Mouse (Mus musculus) midbrain, embryonic 11.5 days (tissue): ENCODE measurements around the gene Bhlha15. TPM values are rescaled to one million over a fixed set of nuclear protein-coding genes. Genes with fewer than 3 reads are reported as not detected.

ENCODE experiments used
- ATAC-seq: fragments of 200-750 bp; cut with Nextera tagmentation; 2 replicates; pipeline ENCODE4 v1.8.0; 2017; ENCODE audit warnings: moderate TSS enrichment, moderate library complexity; ENCODE audit not compliant: low FRiP score
- DNase-seq: peaks from one replicate; pipeline ENCODE4 v3.0.0; 2015; ENCODE audit warnings: low spot score; ENCODE audit errors: missing footprints
- H3K27ac ChIP-seq: fragments of 300-500 bp; sonication (generic); 2 replicates; pipeline ENCODE4 v1.5.1; 2014; ENCODE audit warnings: low read depth, low read length
- H3K27me3 ChIP-seq: fragments of 300-500 bp; sonication (generic); 2 replicates; pipeline ENCODE4 v1.6.1; 2014; ENCODE audit warnings: mild to moderate bottlenecking, low read length, moderate library complexity, mixed read lengths; ENCODE audit not compliant: control insufficient read depth, insufficient read depth
- H3K36me3 ChIP-seq: fragments of 300-500 bp; sonication (generic); 2 replicates; pipeline ENCODE4 v1.6.1; 2014; ENCODE audit warnings: mild to moderate bottlenecking, low read length, moderate library complexity, mixed read lengths; ENCODE audit not compliant: control insufficient read depth, insufficient read depth
- H3K4me1 ChIP-seq: fragments of 300-500 bp; sonication (generic); 2 replicates; pipeline ENCODE4 v1.6.1; 2014; ENCODE audit warnings: low read length; ENCODE audit not compliant: control insufficient read depth, insufficient read depth
- H3K4me2 ChIP-seq: fragments of 300-500 bp; sonication (generic); 2 replicates; pipeline ENCODE4 v1.6.1; 2014; ENCODE audit warnings: mild to moderate bottlenecking, moderate library complexity
- H3K4me3 ChIP-seq: fragments of 300-500 bp; sonication (generic); 2 replicates; pipeline ENCODE4 v1.5.1; 2014; ENCODE audit warnings: low read depth, low read length
- H3K9ac ChIP-seq: fragments of 300-500 bp; sonication (generic); 2 replicates; pipeline ENCODE4 v1.6.1; 2014; ENCODE audit warnings: low read length
- H3K9me3 ChIP-seq: fragments of 300-500 bp; sonication (generic); 2 replicates; pipeline ENCODE4 v1.6.1; 2016; ENCODE audit warnings: low read length; ENCODE audit not compliant: control insufficient read depth
- WGBS: fragments of 180-500 bp; shearing (Covaris S2); extraction: QIAGEN DNeasy Blood & Tissue Kit; methylation state at CpG from one replicate; pipeline ENCODE4 v1.1.7; 2014; 5-methylcytosine and 5-hydroxymethylcytosine counted together
- polyA plus RNA-seq: library from polyadenylated mRNA; unstranded; fragments of >200 nt; fragmentation: Nextera tagmentation; extraction: Ambion mirVana; gene quantifications from 2 replicates; pipeline ENCODE4 v1.2.1, GENCODE M21; 2014

Bhlha15 gene
- polyA plus RNA-seq, 1 experiment from 2014 or later: not detected

- WGBS: 87% methylated on average over 10 of the region's 10 CpGs
- no peaks in the 10 kb centered on the region for H3K27me3 ChIP-seq
- ATAC-seq: no peak
- H3K4me2 ChIP-seq: no peak overlapping the region
- H3K27ac ChIP-seq: no peak overlapping the region
- DNase-seq: no peak
- no peak overlapping the region for H3K4me3 ChIP-seq
- no peak overlapping the region for H3K9ac ChIP-seq
- H3K9me3 ChIP-seq: no peaks in the 10 kb centered on the region
- 0 out of 2 replicates have a peak, but pooled peaks cover 3% of the 10 kb centered on the region for H3K36me3 ChIP-seq
- H3K4me1 ChIP-seq: no peaks in the 10 kb centered on the region
These were observed 27.1 kb upstream of the Bhlha15 start for GRCm38 (mm10) chr5:144162813-144163517.

- DNase-seq (no peak), ATAC-seq (no peak)
- Histone ChIP-seq H3K9me3 (no peaks in the 10 kb centered on the region), H3K9ac (no peak overlapping the region), H3K27ac (no peak overlapping the region), H3K4me3 (no peak overlapping the region), H3K36me3 (0 out of 2 replicates have a peak, but pooled peaks cover 3% of the 10 kb centered on the region), H3K4me2 (no peak overlapping the region), H3K4me1 (no peaks in the 10 kb centered on the region), H3K27me3 (no peaks in the 10 kb centered on the region)
- 91% methylated on average over 3 of the region's 3 CpGs for whole genome bisulfite sequencing
These were observed 24.3 kb upstream of the Bhlha15 start for GRCm38 (mm10) chr5:144165756-144166155.

- DNase-seq: no peak
- peaks cover 7% of the 10 kb centered on the region for H3K36me3 ChIP-seq
These were observed 20.7 kb upstream of the Bhlha15 start for GRCm38 (mm10) chr5:144169275-144169975.

GRCm38 (mm10) chr5:144173648-144174047 is 16.4 kb upstream of the Bhlha15 start:
- WGBS: 92% methylated on average over 18 of the region's 18 CpGs
- H3K36me3 ChIP-seq: peaks cover 11% of the 10 kb centered on the region
- no peak for DNase-seq

More at GRCm38 (mm10) chr5:144169275-144169975, 20.7 kb upstream of the Bhlha15 start:
- no peak for ATAC-seq
- 94% methylated on average over 8 of the region's 8 CpGs for WGBS
- Histone ChIP-seq H3K4me1 (no peaks in the 10 kb centered on the region), H3K9ac (no peak overlapping the region), H3K4me2 (no peak overlapping the region), H3K9me3 (no peaks in the 10 kb centered on the region), H3K27me3 (no peaks in the 10 kb centered on the region), H3K4me3 (no peak overlapping the region), H3K27ac (no peak overlapping the region)

GRCm38 (mm10) chr5:144178216-144178615 is 11.9 kb upstream of the Bhlha15 start:
- no peak for ATAC-seq
- H3K27ac ChIP-seq: no peak overlapping the region
- H3K4me1 ChIP-seq: no peaks in the 10 kb centered on the region
- no peaks in the 10 kb centered on the region for H3K27me3 ChIP-seq
- peaks cover 9% of the 10 kb centered on the region for H3K36me3 ChIP-seq
- H3K4me2 ChIP-seq: no peak overlapping the region
- H3K9me3 ChIP-seq: no peaks in the 10 kb centered on the region
- H3K9ac ChIP-seq: no peak overlapping the region
- DNase-seq: peak; percentile 12
- WGBS: 58% methylated on average over 6 of the region's 6 CpGs
- H3K4me3 ChIP-seq: no peak overlapping the region

More at GRCm38 (mm10) chr5:144173648-144174047, 16.4 kb upstream of the Bhlha15 start:
- no peak overlapping the region for H3K9ac ChIP-seq
- no peak overlapping the region for H3K4me3 ChIP-seq
- H3K27me3 ChIP-seq: no peaks in the 10 kb centered on the region
- no peaks in the 10 kb centered on the region for H3K4me1 ChIP-seq
- H3K27ac ChIP-seq: no peak overlapping the region
- H3K4me2 ChIP-seq: no peak overlapping the region
- ATAC-seq: no peak
- no peaks in the 10 kb centered on the region for H3K9me3 ChIP-seq

GRCm38 (mm10) chr5:144181249-144181648 is 8.8 kb upstream of the Bhlha15 start:
- H3K36me3 ChIP-seq: peaks cover 7% of the 10 kb centered on the region
- no peaks in the 10 kb centered on the region for H3K4me1 ChIP-seq
- 94% methylated on average over 7 of the region's 7 CpGs for WGBS

GRCm38 (mm10) chr5:144182542-144183247 is 7.4 kb upstream of the Bhlha15 start:
- H3K4me3 ChIP-seq: no peak overlapping the region
- WGBS: 88% methylated on average over 20 of the region's 20 CpGs
- H3K36me3 ChIP-seq: peaks cover 7% of the 10 kb centered on the region
- no peaks in the 10 kb centered on the region for H3K4me1 ChIP-seq
- H3K27me3 ChIP-seq: no peaks in the 10 kb centered on the region
- H3K9ac ChIP-seq: no peak overlapping the region
- DNase-seq: no peak
- no peak overlapping the region for H3K27ac ChIP-seq
- no peaks in the 10 kb centered on the region for H3K9me3 ChIP-seq
- no peak for ATAC-seq
- no peak overlapping the region for H3K4me2 ChIP-seq

More at GRCm38 (mm10) chr5:144181249-144181648, 8.8 kb upstream of the Bhlha15 start:
- DNase-seq (no peak), ATAC-seq (no peak)
- no peaks in the 10 kb centered on the region for H3K9me3 ChIP-seq
- H3K4me2 ChIP-seq: no peak overlapping the region
- H3K27me3 ChIP-seq: no peaks in the 10 kb centered on the region
- H3K9ac ChIP-seq: no peak overlapping the region
- H3K27ac ChIP-seq: no peak overlapping the region
- no peak overlapping the region for H3K4me3 ChIP-seq

GRCm38 (mm10) chr5:144183248-144183559 is 6.9 kb upstream of the Bhlha15 start:
- Histone ChIP-seq H3K9ac (no peak overlapping the region), H3K36me3 (peaks cover 7% of the 10 kb centered on the region), H3K9me3 (no peaks in the 10 kb centered on the region), H3K4me3 (no peak overlapping the region), H3K27me3 (no peaks in the 10 kb centered on the region), H3K27ac (no peak overlapping the region), H3K4me2 (no peak overlapping the region), H3K4me1 (no peaks in the 10 kb centered on the region)
- 80% methylated on average over 8 of the region's 8 CpGs for WGBS
- no peak for DNase-seq
- ATAC-seq: no peak
